Mouse (Mus musculus) small intestine, adult 2 months (tissue): ENCODE measurements at regions not wholly inside any gene's neighbourhood (a gene's known extent, or its start where the extent isn't known, plus 50 kb on each side); places are given as distances from the start of the nearest gene placed in this dataset.
"Not testable (repeated sequence)": the region's sequence is repeated elsewhere in the genome, so short reads cannot be mapped to it uniquely, and the experiment has no call there.

ENCODE experiments used
- CTCF ChIP-seq: fragments of 200-500 bp; IDR thresholded peaks from 2 replicates; pipeline ENCODE4 v1.5.1; 2012; ENCODE audit warnings: low read depth, mild to moderate bottlenecking, control low read depth, inconsistent platforms, low read length, moderate library complexity, mixed read lengths; ENCODE audit not compliant: insufficient replicate concordance, insufficient read length; ENCODE audit errors: extremely low read depth
- POLR2A ChIP-seq: fragments of 200-500 bp; IDR thresholded peaks from 2 replicates; pipeline ENCODE4 v1.6.1; 2012; ENCODE audit warnings: low read depth, mild to moderate bottlenecking, control low read depth, inconsistent platforms, low read length, moderate library complexity

DNA sequence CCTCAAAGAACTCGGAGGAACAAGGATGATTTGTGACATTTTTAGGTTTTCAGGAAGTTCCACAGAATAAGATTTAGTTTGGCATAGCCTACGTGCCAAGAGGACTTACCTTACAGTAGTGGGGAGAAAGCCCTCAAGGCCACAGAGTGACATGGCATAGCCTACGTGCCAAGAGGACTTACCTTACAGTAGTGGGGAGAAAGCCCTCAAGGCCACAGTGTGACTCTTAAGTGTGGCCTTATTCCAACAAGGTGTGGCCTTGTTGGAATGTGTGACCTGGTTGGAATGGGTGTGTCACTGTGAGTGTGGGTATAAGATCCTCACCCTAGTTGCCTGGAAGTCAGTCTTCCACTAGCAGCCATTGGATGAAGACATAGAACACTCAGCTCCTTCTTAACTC lies 206.7 kb downstream of the Diras2 start:
- TF ChIP-seq POLR2A, CTCF: not testable (repeated sequence)
